Mouse (Mus musculus) neural tube, embryonic 13.5 days (tissue): Measurements from ENCODE around the gene 2810408A11Rik. TPM values are rescaled to one million over a fixed set of nuclear protein-coding genes. Genes with fewer than 3 reads are reported as not detected.
"Not testable (repeated sequence)": the region's sequence is repeated elsewhere in the genome, so short reads cannot be mapped to it uniquely, and the experiment has no call there.

ENCODE experiments used
- ATAC-seq: fragments of 200-750 bp; cut with Nextera tagmentation; 2 replicates; pipeline ENCODE4 v1.8.0; 2017; ENCODE audit warnings: low read depth, mild to moderate bottlenecking, moderate TSS enrichment, moderate library complexity
- H3K27ac ChIP-seq: fragments of 300-500 bp; sonication (generic); replicated peaks from 2 replicates; pipeline ENCODE4 v1.5.1; 2015; ENCODE audit warnings: moderate library complexity, mild to moderate bottlenecking, inconsistent platforms
- H3K27me3 ChIP-seq: fragments of 300-500 bp; sonication (generic); 2 replicates; pipeline ENCODE4 v1.6.1; 2015; ENCODE audit warnings: mild to moderate bottlenecking, inconsistent platforms
- H3K36me3 ChIP-seq: fragments of 300-500 bp; sonication (generic); 2 replicates; pipeline ENCODE4 v1.6.1; 2015; ENCODE audit warnings: mild to moderate bottlenecking, inconsistent platforms
- H3K4me1 ChIP-seq: fragments of 300-500 bp; sonication (generic); replicated peaks from 2 replicates; pipeline ENCODE4 v1.6.1; 2015; ENCODE audit warnings: inconsistent platforms
- H3K4me2 ChIP-seq: fragments of 300-500 bp; sonication (generic); 2 replicates; pipeline ENCODE4 v1.6.1; 2015; ENCODE audit warnings: inconsistent platforms, mild to moderate bottlenecking, moderate library complexity
- H3K4me3 ChIP-seq: fragments of 300-500 bp; sonication (generic); 2 replicates; pipeline ENCODE4 v1.5.1; 2015; ENCODE audit warnings: mild to moderate bottlenecking, inconsistent platforms
- H3K9ac ChIP-seq: fragments of 300-500 bp; sonication (generic); 2 replicates; pipeline ENCODE4 v1.6.1; 2015; ENCODE audit warnings: moderate library complexity, mild to moderate bottlenecking, inconsistent platforms
- H3K9me3 ChIP-seq: fragments of 300-500 bp; sonication (generic); 2 replicates; pipeline ENCODE4 v1.6.1; 2016; ENCODE audit warnings: inconsistent platforms
- WGBS: fragments of 180-500 bp; shearing (Covaris S2); methylation state at CpG from one replicate; pipeline ENCODE4 v1.1.7; 2015; 5-methylcytosine and 5-hydroxymethylcytosine counted together
- polyA plus RNA-seq: library from polyadenylated mRNA; unstranded; fragments of >200 nt; fragmentation: Nextera tagmentation; extraction: Ambion mirVana; gene quantifications from 2 replicates; pipeline ENCODE4 v1.2.1, GENCODE M21; 2015

The 2810408A11Rik gene
- polyA plus RNA-seq, 1 experiment from 2014 or later, result 11.7 TPM

DNA sequence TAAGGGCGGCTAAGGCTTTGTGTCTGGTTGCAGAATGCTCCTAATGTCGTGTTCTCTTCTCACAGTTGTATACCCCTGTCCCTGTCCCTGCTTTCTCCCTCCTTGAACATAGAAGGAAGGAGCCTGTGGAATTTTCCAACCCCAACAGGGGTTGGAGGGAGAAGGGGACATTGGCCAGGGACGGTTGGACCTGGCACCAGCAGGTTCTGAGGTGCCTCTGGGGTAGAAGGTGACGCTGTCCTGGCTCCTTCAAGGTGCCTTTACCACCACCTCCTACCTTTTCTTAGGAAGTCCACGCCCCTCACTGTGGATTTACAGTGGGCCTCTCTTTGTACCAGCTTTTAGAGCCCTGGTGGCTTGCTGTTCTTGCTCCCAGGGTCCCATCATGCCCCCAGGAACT, 37.0 kb upstream of the 2810408A11Rik start:
- no peak for ATAC-seq
- WGBS, result 56% methylated on average over 5 of the region's 5 CpGs

DNA sequence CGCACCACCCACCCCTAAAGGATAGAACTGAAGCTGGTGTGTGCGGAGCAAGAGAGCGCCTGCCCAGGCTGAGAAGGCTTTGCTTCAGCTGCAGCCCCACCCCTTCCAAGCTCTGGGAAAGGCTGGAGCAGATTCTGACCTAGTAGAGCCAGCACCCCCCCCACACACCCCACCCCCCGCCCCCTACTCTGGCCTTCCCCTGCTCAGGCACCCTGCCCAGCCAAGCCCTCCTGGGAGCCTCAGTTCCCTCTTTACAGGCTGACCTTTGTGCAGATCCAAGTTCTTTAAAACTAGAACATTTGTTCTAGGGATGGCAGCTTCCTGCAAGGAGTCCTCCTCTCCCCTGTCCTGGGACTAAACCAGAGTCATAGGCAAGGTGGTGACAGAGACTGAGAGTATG, 36.6 kb upstream of the 2810408A11Rik start:
- Histone ChIP-seq H3K4me3 (no peak overlapping the region), H3K36me3 (no peaks in the 10 kb centered on the region), H3K9ac (no peak overlapping the region), H3K27ac (no peak overlapping the region), H3K27me3 (peaks cover 50% of the 10 kb centered on the region), H3K4me2 (no peak overlapping the region), H3K9me3 (no peaks in the 10 kb centered on the region), H3K4me1 (peaks cover 26% of the 10 kb centered on the region)
- no peak for ATAC-seq
- WGBS, result 53% methylated on average over 4 of the region's 4 CpGs

More for the DNA sequence above, 37.0 kb upstream of the 2810408A11Rik start:
- no peak overlapping the region for H3K4me2 ChIP-seq
- H3K9ac ChIP-seq, result no peak overlapping the region
- no peak overlapping the region for H3K4me3 ChIP-seq
- no peaks in the 10 kb centered on the region for H3K36me3 ChIP-seq
- peaks cover 50% of the 10 kb centered on the region for H3K27me3 ChIP-seq
- H3K4me1 ChIP-seq, result peaks cover 26% of the 10 kb centered on the region
- H3K27ac ChIP-seq, result no peak overlapping the region
- H3K9me3 ChIP-seq, result no peaks in the 10 kb centered on the region

DNA sequence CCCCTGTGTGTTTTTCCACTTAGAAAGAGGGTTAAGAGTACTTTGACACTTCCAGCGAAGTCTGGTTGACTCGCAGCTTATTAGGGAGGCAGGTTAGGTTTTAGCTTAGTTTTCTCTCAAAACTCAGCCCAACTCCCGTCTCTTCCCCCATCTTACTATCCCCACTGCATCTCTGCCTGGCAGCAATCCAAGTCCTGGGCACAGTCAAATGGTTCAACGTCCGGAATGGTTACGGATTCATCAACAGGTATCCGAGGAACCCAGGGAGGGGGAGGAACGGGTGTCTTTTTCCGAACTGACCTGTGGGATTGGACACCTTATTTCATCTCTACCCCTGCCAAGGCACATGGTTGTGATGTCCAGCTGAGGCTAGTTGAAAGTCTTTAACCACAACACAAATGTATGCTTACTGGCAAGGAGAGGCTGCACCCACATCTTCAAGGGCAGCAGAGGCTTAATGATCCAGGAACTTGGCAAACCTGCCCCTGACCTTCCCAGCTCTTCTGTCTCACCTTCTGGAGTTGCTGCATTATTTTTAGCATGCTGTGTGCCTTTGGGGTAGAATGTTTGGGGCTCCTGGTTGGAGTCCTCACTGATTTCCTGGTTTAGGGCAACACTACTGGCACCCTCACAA, 36.0 kb upstream of the 2810408A11Rik start:
- no peak for ATAC-seq
- no peaks in the 10 kb centered on the region for H3K36me3 ChIP-seq
- peaks cover 50% of the 10 kb centered on the region for H3K27me3 ChIP-seq
- peak overlapping the region; percentile 55 for H3K4me3 ChIP-seq
- H3K4me1 ChIP-seq, result peaks cover 26% of the 10 kb centered on the region
- H3K27ac ChIP-seq, result no peak overlapping the region
- H3K9me3 ChIP-seq, result no peaks in the 10 kb centered on the region
- peak overlapping the region; percentile 99 for H3K4me2 ChIP-seq
- H3K9ac ChIP-seq, result no peak overlapping the region
- WGBS, result 43% methylated on average over 9 of the region's 9 CpGs

DNA sequence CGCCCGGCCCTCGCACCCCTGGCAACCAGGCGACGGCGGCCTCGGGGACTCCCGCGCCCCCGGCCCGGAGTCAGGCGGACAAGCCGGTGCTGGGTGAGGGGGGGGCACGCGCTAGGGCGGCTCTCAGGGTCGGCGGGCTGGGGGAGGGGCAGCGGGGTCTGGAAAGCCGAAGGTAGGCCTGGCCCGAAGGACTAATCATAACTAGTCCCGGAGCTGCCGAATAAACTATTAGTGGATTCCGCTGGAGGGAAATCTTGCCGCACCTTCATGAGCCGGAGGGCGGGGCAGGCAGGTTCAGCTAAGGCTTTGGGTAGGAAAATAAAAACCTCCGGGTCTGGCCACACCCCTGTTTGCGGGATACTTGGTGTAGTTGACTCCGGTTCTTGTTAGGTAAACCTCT, 35.4 kb upstream of the 2810408A11Rik start:
- no peak overlapping the region for H3K27ac ChIP-seq
- peak overlapping the region; percentile 99 for H3K4me2 ChIP-seq
- WGBS, result 1% methylated on average over 29 of the region's 30 CpGs
- H3K36me3 ChIP-seq, result no peaks in the 10 kb centered on the region
- H3K9ac ChIP-seq, result peak overlapping the region; percentile 74
- ATAC-seq, result peak; percentile 34
- H3K4me1 ChIP-seq, result peaks cover 26% of the 10 kb centered on the region
- no peaks in the 10 kb centered on the region for H3K9me3 ChIP-seq
- H3K4me3 ChIP-seq, result peak overlapping the region; percentile 55
- peaks cover 50% of the 10 kb centered on the region for H3K27me3 ChIP-seq

DNA sequence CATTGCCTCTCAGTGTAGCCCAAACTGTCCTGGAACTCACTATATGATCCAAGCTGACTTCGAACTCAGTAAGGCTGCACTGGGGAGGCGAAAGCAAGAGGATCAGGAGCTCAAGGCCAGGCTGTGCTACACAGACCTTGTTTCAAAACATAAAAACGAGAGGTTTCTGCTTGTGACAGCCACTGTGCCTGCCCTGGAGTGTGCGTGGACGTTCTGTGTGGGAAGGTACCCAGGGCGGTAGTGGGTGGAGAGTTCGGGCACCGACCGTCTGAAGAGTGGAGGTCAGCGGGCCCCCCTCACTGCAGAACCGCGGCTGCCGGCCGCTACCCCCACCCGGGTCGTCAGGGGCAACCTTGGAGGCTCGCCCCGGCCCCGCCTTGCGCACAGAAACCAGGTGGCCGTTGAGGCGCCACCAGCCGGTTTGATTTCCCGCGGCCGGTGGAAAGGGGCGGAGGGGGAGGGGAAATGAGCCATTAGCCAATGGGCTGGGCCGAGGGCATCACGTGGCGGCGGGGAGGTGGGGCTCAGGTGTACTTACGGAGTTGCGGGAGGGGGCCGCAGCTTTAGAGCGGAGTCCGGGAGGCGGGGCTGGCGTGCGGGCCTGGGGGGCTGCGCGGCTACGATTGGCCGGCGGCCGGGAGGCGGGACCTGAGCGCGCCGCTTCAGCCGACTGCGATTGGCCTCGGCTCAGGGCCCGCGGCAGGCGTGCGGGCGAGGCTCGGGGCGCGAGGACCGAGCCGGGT, 34.5 kb upstream of the 2810408A11Rik start, which contains the start of gene Ybx2:
TSS of gene Ybx2 (plus strand) at position 660 of the 743 bp plus-strand sequence.
- peak within 1 kb of the TSS; percentile 99 for H3K4me2 ChIP-seq
- 1% methylated on average over 62 of the region's 62 CpGs for WGBS
- no peaks in the 10 kb centered on the region for H3K36me3 ChIP-seq
- no peaks in the 10 kb centered on the region for H3K9me3 ChIP-seq
- H3K27me3 ChIP-seq, result peaks cover 50% of the 10 kb centered on the region
- H3K9ac ChIP-seq, result peak within 1 kb of the TSS; percentile 74
- peak within 1 kb of the TSS; percentile 55 for H3K4me3 ChIP-seq
- H3K27ac ChIP-seq, result no peak within 1 kb of the TSS
- ATAC-seq, result peak; percentile 87
- peaks cover 23% of the 10 kb centered on the region for H3K4me1 ChIP-seq

DNA sequence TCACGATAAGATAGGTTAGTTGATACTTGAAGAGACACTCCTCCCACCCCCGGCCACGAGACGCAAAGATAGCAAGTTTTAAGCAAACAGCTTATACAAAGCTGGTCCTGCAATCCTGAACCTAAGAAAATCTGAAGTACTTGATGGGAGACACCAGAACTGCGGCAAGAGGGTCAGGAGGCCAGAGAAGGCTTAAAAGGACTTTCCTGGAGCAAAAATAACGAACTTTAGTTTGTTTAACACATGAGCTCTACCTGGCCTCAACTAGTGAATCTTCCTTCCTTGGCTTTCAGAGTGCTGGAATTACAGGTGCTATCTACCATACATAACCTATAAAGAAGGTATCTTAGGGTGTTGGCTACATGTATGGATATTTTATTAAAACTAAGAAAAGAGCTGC, 33.9 kb upstream of the 2810408A11Rik start:
- WGBS, result 19% methylated on average over 6 of the region's 6 CpGs
- H3K27ac ChIP-seq, result no peak overlapping the region
- no peaks in the 10 kb centered on the region for H3K9me3 ChIP-seq
- H3K4me3 ChIP-seq, result peak overlapping the region; percentile 55
- peak overlapping the region; percentile 22; the same call in 1 of the 2 replicates for H3K9ac ChIP-seq
- H3K36me3 ChIP-seq, result no peaks in the 10 kb centered on the region
- H3K27me3 ChIP-seq, result peaks cover 48% of the 10 kb centered on the region
- no peak for ATAC-seq
- H3K4me2 ChIP-seq, result peak overlapping the region; percentile 99
- peaks cover 23% of the 10 kb centered on the region for H3K4me1 ChIP-seq

DNA sequence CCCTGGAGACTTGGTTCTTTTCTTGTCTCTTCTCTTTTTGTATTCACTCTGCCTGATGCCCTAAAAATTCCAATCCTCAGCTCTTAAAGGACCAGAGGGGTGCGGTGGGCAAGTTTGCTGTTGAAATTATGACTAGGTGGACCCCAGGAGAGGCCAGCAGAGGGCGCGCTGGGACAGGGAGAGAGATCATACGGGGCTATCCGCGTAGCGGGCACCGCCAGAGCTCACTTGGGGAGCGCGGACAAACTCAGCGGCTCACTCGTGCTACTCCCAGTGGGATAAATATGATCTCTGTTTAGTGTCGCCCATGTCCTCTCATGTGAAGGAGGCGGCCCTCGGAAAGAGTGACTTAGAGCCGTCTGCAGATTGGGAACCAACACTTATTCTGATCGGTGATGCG, 33.4 kb upstream of the 2810408A11Rik start:
- Histone ChIP-seq H3K9ac (peak overlapping the region; percentile 22; the same call in 1 of the 2 replicates), H3K36me3 (no peaks in the 10 kb centered on the region), H3K4me2 (peak overlapping the region; percentile 99), H3K4me1 (peaks cover 23% of the 10 kb centered on the region), H3K27me3 (peaks cover 43% of the 10 kb centered on the region), H3K27ac (no peak overlapping the region), H3K9me3 (no peaks in the 10 kb centered on the region), H3K4me3 (peak overlapping the region; percentile 55; the same call in 1 of the 2 replicates)
- under 1% methylated on average over 18 of the region's 18 CpGs for WGBS
- ATAC-seq, result no peak

DNA sequence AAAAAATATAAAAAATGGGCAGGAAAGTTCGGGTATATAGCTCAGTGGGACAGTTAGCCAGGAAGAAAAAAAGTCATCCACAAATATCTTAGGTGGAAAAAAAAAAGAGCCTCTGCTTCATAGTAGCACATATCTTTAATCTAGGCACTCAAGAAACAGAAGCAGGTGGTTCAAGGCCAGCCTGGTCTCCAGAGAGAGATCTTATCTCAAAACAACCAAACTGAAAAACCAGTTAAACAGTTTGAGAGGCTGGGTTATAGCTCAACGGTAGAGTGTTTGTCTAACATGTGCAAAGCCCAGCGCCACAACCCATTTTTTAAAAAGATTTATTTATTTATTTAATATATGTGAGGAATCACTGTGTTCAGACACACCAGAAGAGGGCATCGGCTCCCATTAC, 32.3 kb upstream of the 2810408A11Rik start:
- Histone ChIP-seq H3K36me3 (no peaks in the 10 kb centered on the region), H3K9me3 (no peaks in the 10 kb centered on the region), H3K27ac (no peak overlapping the region), H3K4me3 (no peak overlapping the region), H3K4me1 (peaks cover 23% of the 10 kb centered on the region), H3K9ac (no peak overlapping the region), H3K27me3 (peaks cover 32% of the 10 kb centered on the region), H3K4me2 (no peak overlapping the region)
- 76% methylated on average over 4 of the region's 4 CpGs for WGBS
- ATAC-seq, result no peak

DNA sequence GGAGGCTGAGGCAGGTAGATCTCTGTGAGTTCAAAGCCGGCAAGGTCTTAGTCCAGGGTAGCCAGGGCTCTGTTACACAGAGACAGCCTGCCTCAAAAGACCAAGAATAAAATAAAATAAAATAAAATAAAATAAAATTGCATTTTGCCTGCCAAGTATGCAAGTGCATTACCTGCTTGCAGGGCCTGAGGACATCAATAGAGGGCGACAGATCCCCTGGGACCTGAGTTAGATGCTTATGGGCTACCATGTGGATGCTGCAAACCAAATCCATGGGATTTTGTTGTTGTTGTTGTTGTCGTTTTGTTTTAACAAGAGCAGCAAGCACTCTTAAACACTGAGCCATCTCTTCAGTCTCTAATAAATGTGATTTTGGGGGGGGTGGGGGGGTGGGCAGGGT, 31.5 kb upstream of the 2810408A11Rik start:
- no peaks in the 10 kb centered on the region for H3K9me3 ChIP-seq
- H3K4me1 ChIP-seq, result peaks cover 22% of the 10 kb centered on the region
- no peak overlapping the region for H3K9ac ChIP-seq
- 37% methylated on average over 3 of the region's 3 CpGs for WGBS
- H3K27me3 ChIP-seq, result peaks cover 24% of the 10 kb centered on the region
- ATAC-seq, result no peak
- H3K27ac ChIP-seq, result no peak overlapping the region
- no peaks in the 10 kb centered on the region for H3K36me3 ChIP-seq
- no peak overlapping the region for H3K4me3 ChIP-seq
- H3K4me2 ChIP-seq, result no peak overlapping the region

DNA sequence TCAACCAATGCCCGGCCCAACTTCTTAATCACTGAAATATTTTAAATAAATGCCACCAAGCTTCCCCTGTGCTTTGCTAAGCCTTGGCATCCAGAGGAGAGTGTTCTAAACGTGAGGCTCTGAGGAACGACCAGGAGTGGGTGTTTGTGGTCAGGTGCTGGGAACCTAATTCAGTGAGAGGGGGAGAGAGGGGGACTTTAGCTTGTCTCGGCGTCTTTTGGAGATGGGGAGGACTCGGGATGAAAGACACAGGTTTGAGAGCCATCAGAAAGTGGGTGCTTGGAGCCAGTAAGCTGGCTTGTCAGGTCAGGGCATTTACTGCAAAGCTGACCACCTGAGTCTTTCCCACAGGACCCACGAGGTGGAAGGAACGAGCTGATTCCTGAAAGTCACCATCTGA, 31.0 kb upstream of the 2810408A11Rik start:
- ATAC-seq, result no peak
- no peak overlapping the region for H3K4me2 ChIP-seq
- H3K9me3 ChIP-seq, result no peaks in the 10 kb centered on the region
- WGBS, result 76% methylated on average over 8 of the region's 8 CpGs
- no peak overlapping the region for H3K4me3 ChIP-seq
- H3K9ac ChIP-seq, result no peak overlapping the region
- H3K27ac ChIP-seq, result no peak overlapping the region
- H3K27me3 ChIP-seq, result peaks cover 19% of the 10 kb centered on the region
- H3K36me3 ChIP-seq, result no peaks in the 10 kb centered on the region
- H3K4me1 ChIP-seq, result peaks cover 17% of the 10 kb centered on the region

DNA sequence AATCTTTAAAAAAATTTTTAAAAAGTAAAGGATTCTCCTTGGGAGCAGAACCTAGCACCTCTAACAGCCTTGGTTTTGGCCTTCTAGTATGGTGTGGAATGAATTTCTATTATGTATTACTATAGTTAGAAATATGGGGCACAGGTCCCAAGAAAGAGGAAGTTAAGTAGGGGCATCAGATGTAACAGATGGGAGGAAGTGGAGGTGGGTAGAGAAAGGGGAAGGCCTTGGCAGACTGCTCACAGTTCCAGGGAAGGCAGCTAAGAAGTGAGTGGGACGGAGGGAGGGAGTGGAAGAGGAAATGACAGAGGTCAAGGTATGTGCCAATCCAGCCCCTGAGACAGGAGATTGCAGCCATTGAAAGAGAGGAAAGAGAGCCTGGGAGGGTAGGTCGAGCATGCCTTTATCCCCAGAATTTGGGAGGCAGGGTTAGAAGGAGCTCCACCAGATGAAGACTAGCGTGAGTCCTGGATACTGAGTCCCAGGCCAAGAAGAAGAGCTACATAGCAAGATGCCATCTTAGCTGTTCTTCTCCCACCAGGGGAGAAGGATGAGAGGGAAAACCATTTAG, 30.3 kb upstream of the 2810408A11Rik start:
- no peaks in the 10 kb centered on the region for H3K9me3 ChIP-seq
- H3K27me3 ChIP-seq, result peaks cover 12% of the 10 kb centered on the region
- H3K27ac ChIP-seq, result no peak overlapping the region
- H3K4me1 ChIP-seq, result peaks cover 10% of the 10 kb centered on the region
- no peak for ATAC-seq
- H3K9ac ChIP-seq, result no peak overlapping the region
- no peaks in the 10 kb centered on the region for H3K36me3 ChIP-seq
- H3K4me3 ChIP-seq, result no peak overlapping the region
- 73% methylated on average over 3 of the region's 3 CpGs for WGBS
- H3K4me2 ChIP-seq, result no peak overlapping the region

DNA sequence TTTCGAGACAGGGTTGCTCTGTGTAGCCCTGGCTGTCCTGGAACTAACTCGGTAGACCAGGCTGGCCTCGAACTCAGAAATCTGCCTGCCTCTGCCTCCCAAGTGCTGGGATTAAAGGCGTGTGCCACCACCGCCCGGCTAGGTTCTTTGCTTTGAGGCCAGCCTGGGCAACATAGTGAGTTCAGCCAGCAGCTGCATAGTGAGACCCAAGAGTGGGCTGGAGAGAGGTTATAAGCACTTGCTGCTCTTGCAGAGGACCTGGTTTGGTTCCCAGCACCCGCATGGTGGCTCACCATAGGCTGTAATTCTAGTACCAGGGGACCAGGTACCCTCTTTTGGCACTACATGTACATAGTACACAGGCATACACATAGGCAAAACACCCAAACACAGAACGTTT, 29.4 kb upstream of the 2810408A11Rik start:
- not testable (repeated sequence) for H3K36me3 ChIP-seq, ATAC-seq, H3K4me2 ChIP-seq, H3K4me3 ChIP-seq, H3K9me3 ChIP-seq, H3K9ac ChIP-seq, H3K27ac ChIP-seq, H3K27me3 ChIP-seq, H3K4me1 ChIP-seq
- WGBS, result 86% methylated on average over 8 of the region's 8 CpGs
